Mouse (Mus musculus): ENCODE measurements around the gene Ccdc191.

Ccdc191 gene

DNA sequence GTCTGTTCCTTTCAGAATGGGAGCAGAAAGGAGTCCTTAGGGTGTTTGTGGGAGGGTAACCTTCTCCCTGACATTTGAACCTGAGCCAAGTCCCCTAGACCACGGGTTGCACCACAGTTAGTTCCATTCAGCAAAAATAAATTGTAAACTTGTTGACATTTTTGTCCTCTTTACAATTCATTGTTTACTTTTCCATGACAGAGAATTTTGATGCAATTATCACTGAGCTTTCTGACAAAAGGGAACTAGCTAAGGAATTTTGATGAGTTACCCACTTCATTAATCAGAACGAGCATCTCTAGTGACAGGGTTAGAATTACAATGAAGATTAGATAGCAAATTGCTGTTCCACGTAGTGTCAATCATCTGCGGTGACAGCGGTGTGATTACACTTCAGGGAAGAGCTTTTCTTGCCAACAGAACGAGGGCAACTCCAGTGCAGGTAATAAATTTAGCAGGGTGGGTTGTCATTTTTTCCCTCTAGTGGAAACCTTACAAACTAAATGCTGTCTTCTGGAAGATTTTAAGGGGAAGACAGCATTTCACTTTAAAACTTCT is 35.5 kb downstream of the Ccdc191 start:
- in situ Hi-C loops (cut with MboI; ENCODE audit: low pct_unique_long_range_greater_than_20kb in 1 of 2, low sequenced_read_pairs in 2 of 2, unreplicated experiment in 1 of 2) = no loop called here

GRCm38 (mm10) chr16:43925846-43926245 is 36.2 kb downstream of the Ccdc191 start:
- in situ Hi-C loops (cut with MboI; ENCODE audit: low pct_unique_long_range_greater_than_20kb in 1 of 2, low sequenced_read_pairs in 2 of 2, unreplicated experiment in 1 of 2) = no loop called here

DNA sequence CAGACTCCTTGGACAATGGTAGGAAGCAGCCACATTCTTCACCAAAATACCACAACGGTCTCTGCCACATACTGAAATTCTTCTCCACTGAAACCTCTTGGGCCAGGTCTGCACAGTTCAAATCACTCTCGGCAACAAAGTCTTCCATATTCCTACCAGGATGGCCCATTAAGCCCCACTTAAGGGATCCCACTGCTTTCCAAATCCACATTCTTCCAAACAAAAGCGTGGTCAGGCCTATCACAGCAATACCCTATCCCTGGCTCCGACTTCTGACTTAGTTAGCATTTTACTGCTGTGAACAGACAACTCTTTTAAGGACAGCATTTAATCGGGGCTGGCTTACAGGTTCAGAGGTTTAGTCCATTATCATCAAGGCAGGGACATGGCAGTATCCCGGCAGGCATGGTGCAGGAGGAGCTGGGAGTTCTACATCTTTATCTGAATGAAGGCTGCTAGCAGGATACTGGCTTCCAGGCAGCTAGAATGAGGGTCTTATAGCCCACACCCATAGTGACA is 36.8 kb downstream of the Ccdc191 start, which contains the start of gene Qtrt2:
TSS of gene Qtrt2 (minus strand) at position 469 of the 519 bp plus-strand sequence.
- in situ Hi-C loops (cut with MboI; ENCODE audit: low pct_unique_long_range_greater_than_20kb in 1 of 2, low sequenced_read_pairs in 2 of 2, unreplicated experiment in 1 of 2) = no loop called here

- in situ Hi-C loops (cut with MboI; ENCODE audit: low pct_unique_long_range_greater_than_20kb in 1 of 2, low sequenced_read_pairs in 2 of 2, unreplicated experiment in 1 of 2) = no loop called here
Measured at GRCm38 (mm10) chr16:43930577-43930976, 41.0 kb downstream of the Ccdc191 start.

- in situ Hi-C loops (cut with MboI; ENCODE audit: low pct_unique_long_range_greater_than_20kb in 1 of 2, low sequenced_read_pairs in 2 of 2, unreplicated experiment in 1 of 2) = no loop called here
Measured at GRCm38 (mm10) chr16:43931502-43931901, 41.9 kb downstream of the Ccdc191 start.

GRCm38 (mm10) chr16:43932319-43932718 is 42.7 kb downstream of the Ccdc191 start:
- in situ Hi-C loops (cut with MboI; ENCODE audit: low pct_unique_long_range_greater_than_20kb in 1 of 2, low sequenced_read_pairs in 2 of 2, unreplicated experiment in 1 of 2) = no loop called here

DNA sequence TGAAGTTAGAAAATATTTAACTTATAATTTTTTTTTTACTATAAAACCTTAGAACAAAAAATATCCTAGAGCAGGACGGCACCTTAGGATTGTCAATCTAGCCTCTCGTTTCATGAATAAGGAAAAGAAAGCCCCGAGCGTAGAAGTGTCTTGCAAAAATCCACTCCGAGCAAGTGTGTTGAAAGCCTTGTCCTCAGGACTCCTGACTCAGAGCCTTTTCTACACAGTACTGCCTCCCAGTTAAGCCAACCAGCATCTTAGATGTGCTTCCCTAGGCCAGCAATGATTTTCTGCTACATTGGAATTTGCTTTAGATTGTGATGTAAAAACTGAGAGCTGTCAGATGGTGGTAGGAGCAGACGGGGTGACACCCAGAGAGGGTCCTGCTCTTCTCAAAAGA is 43.4 kb downstream of the Ccdc191 start:
- in situ Hi-C loops (cut with MboI; ENCODE audit: low pct_unique_long_range_greater_than_20kb in 1 of 2, low sequenced_read_pairs in 2 of 2, unreplicated experiment in 1 of 2) = no loop called here

DNA sequence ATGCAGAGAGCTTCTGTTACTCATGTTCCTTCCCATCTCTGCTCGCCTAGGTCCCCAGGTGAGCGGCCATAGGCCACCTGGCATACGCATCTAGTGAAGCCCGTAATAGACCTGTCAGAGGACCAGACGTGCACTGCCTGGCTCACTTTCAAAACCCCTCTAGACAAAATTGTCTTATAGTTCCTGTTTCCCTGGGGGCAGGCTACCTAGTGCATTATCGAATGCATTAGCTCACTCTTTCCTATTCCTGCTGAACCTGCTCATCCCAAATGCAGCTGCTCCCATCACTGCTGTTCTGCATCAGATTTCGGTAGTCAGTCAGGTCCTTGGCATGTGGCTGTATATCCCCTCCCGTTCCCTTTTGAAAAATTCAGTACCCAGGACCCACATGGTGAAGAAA is 45.3 kb downstream of the Ccdc191 start:
- in situ Hi-C loops (cut with MboI; ENCODE audit: low pct_unique_long_range_greater_than_20kb in 1 of 2, low sequenced_read_pairs in 2 of 2, unreplicated experiment in 1 of 2) = no loop called here

DNA sequence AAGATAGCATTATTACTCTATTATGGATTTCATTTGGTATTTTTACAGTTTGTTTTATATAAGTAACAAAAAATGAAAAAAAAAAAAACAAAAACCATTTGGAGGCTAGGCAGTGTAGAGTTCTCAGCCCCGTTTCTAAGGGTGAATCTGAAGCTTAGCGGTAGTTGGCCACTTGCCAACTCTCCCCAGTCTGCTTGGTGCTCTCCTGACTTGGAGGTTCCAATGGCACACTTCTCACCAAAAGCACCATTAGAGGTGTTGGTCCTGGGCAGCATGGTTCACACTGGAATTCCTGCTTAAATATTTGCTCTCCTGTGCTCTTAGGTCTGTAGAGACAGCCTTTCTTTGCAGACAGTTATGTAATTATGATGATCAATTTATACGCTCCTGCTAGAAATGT is 45.8 kb downstream of the Ccdc191 start:
- in situ Hi-C loops (cut with MboI; ENCODE audit: low pct_unique_long_range_greater_than_20kb in 1 of 2, low sequenced_read_pairs in 2 of 2, unreplicated experiment in 1 of 2) = no loop called here

DNA sequence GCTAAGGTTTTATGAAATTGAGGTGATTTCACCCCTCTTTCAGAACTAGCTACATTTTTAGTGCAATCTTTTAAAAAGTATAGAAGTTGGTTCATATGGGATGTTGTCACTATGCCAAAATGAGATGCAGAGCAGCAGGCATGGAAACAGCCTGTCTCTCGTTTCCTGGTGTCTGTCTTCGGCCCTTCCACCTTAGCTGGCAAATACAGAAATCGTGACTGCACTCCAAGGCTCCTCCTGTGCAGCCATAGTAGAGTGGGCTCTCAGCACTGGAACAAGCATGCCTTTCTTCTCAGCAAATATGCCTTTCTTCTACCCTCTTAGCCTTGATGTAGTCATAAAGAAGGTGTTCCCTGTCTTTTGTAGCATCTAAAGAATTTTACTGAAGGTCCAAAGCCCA is 46.3 kb downstream of the Ccdc191 start:
- in situ Hi-C loops (cut with MboI; ENCODE audit: low pct_unique_long_range_greater_than_20kb in 1 of 2, low sequenced_read_pairs in 2 of 2, unreplicated experiment in 1 of 2) = no loop called here

GRCm38 (mm10) chr16:43940846-43941245 is 51.2 kb downstream of the Ccdc191 start:
- in situ Hi-C loops (cut with MboI; ENCODE audit: low pct_unique_long_range_greater_than_20kb in 1 of 2, low sequenced_read_pairs in 2 of 2, unreplicated experiment in 1 of 2) = no loop called here

- in situ Hi-C loops (cut with MboI; ENCODE audit: low pct_unique_long_range_greater_than_20kb in 1 of 2, low sequenced_read_pairs in 2 of 2, unreplicated experiment in 1 of 2) = no loop called here
Measured at GRCm38 (mm10) chr16:43945351-43945750, 55.8 kb downstream of the Ccdc191 start.

GRCm38 (mm10) chr16:43945869-43946268 is 56.3 kb downstream of the Ccdc191 start:
- in situ Hi-C loops (cut with MboI; ENCODE audit: low pct_unique_long_range_greater_than_20kb in 1 of 2, low sequenced_read_pairs in 2 of 2, unreplicated experiment in 1 of 2) = no loop called here

- in situ Hi-C loops (cut with MboI; ENCODE audit: low pct_unique_long_range_greater_than_20kb in 1 of 2, low sequenced_read_pairs in 2 of 2, unreplicated experiment in 1 of 2) = no loop called here
Measured at GRCm38 (mm10) chr16:43951591-43951990, 62.0 kb downstream of the Ccdc191 start.

- in situ Hi-C loops (cut with MboI; ENCODE audit: low pct_unique_long_range_greater_than_20kb in 1 of 2, low sequenced_read_pairs in 2 of 2, unreplicated experiment in 1 of 2) = no loop called here
Measured at GRCm38 (mm10) chr16:43954913-43955312, 65.3 kb downstream of the Ccdc191 start.

DNA sequence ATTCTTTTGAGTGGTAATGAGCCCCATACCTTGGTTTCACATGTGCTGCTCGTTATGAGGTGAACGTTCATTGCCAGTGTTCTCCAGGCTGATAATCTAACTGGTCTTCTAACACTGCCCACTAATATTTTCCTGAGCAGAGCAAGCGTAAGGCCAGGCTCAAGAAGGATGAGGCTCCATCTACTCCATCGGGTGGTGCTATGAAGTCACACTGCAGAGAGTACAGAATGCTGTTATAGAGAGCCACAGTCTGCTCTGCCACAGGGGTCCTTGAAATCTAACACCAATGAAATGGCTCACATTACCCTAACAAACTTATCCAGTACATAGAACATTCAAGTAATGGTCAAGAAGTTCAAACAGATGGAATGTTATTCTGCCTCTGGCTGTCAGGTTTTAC is 68.4 kb downstream of the Ccdc191 start:
- in situ Hi-C loops (cut with MboI; ENCODE audit: low pct_unique_long_range_greater_than_20kb in 1 of 2, low sequenced_read_pairs in 2 of 2, unreplicated experiment in 1 of 2) = no loop called here

GRCm38 (mm10) chr16:43963291-43963690 is 73.7 kb downstream of the Ccdc191 start:
- in situ Hi-C loops (cut with MboI; ENCODE audit: low pct_unique_long_range_greater_than_20kb in 1 of 2, low sequenced_read_pairs in 2 of 2, unreplicated experiment in 1 of 2) = no loop called here

DNA sequence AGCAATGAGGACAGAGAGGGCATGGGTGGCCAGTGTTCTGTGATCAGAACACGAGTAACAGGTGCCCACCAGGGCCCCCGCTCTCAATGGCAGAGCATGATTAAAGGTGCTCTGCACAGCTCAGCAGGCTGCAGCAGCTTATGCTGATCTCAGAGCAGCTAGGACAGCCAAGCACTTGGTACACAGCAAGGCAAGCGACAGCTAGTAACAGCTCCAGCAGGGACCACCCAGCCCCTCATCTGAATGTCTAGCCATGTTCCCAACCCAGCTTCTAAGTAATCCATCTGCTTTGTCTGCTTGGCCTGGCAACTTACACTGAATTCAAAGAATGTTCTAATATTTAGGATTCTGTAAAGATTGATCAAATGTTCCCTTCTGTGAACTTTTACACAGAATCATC is 74.2 kb downstream of the Ccdc191 start:
- in situ Hi-C loops (cut with MboI; ENCODE audit: low pct_unique_long_range_greater_than_20kb in 1 of 2, low sequenced_read_pairs in 2 of 2, unreplicated experiment in 1 of 2) = no loop called here

DNA sequence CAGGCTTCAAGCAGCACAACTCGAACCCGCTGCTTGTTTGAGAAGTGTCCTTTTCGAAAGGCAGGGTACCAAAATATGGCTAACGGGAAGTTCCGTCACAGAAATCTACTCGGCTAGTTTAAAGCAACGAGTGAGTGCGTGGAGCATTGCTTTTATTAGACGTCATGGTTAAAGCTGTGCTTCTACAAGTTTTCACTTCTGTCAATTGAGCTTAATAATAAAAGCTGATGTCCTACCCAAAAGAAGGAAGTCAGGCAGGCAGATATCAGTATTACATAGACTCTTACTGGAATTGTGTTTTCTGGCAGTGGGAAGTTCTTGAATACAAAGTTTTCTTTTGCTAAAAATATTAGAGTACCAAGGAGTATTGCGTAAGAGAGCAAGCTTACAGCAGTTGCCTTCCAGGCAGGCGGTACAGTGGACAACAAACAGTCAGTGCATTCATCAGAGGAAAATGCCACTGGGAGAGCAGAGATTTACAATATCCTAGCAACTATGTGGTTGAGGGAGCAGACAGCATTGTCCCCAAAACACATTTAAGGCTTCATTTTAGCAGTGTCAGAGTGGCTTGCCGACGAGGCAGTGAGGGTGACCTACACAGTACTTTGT is 76.3 kb downstream of the Ccdc191 start:
- in situ Hi-C loops (cut with MboI; ENCODE audit: low pct_unique_long_range_greater_than_20kb in 1 of 2, low sequenced_read_pairs in 2 of 2, unreplicated experiment in 1 of 2) = no loop called here

DNA sequence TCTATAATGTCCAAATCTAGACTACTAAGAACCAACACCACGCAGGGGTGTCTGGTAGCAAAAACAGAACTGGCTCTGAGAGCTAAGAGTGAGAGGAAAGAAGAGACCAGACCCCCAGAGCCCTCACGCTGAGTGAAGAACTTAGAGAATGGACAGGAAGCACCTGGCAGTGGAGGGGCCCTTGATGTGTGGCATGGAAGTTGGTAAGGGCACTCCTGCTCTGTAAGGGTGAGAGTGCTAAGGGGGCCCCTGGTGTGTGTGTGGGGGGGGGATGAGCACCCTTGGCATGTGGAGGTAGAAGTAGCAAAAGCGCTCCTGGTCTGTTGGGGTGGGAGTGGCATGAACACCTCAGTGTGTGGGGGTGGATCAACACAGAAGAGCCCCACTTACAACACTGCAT is 80.8 kb downstream of the Ccdc191 start:
- in situ Hi-C loops (cut with MboI; ENCODE audit: low pct_unique_long_range_greater_than_20kb in 1 of 2, low sequenced_read_pairs in 2 of 2, unreplicated experiment in 1 of 2) = no loop called here
